Mouse (Mus musculus): Measurements from ENCODE around the gene Smox.
A peak's percentile ranks its signal among the peaks of the same experiment; 100 is the strongest.

The Smox gene

DNA sequence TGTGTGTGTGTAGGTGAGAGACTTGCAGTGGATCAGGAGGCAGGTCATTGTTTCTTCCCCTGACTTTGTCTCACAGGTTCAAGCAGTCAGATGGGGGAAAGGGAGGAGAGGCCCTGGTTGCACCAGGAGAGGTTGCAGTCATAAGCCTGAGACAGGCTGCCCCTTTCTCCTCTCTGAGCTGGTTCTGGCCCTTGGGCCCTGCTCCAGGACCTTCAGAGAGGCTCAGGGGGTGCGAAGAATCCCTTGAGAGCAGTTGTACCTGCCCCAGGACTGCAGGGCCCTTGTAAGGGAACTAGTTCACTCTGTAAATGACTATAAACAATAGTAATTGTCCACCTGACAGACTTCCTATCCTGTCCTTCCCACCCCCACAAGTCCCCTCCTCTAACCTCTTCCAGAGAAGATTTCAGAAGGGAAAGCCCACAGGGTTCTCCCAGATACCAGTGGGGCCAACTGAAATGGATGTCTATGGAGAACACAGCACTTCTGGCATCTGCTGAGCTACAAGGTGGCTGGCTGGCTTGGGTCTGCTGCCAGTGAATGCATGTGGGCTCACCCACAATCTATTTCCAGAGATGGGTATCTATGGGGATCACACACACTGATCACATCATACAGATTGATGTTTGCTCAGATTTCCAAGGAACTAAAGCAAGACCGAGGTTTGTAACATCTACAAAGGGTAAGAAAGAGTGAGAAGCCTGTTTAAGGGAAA lies 69.1 kb downstream of the Smox start:
- DNase-seq = no peak

DNA sequence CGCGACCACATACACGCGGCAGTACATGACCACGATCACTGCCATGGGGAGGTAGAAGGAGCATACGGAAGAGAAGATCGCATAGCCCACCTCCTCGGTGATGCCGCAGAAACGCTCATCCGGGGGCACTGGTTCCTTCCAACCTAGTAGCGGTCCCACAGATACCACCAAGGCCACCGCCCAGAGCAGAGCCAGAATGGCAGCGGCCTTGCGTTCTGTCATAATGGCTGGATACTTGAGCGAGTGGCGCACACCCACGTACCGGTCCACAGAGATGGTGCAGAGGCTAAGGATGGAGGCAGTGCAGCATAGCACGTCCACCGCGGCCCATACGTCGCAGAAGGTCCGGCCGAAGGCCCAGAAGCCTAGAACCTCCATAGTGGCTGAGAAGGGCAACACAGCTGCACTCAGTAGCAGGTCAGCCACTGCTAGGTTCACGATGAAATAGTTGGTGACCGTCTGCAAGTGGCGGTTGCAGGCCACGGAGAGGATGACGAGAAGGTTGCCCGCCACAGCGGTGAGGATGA lies 70.1 kb downstream of the Smox start:
- DNase-seq = no peak

DNA sequence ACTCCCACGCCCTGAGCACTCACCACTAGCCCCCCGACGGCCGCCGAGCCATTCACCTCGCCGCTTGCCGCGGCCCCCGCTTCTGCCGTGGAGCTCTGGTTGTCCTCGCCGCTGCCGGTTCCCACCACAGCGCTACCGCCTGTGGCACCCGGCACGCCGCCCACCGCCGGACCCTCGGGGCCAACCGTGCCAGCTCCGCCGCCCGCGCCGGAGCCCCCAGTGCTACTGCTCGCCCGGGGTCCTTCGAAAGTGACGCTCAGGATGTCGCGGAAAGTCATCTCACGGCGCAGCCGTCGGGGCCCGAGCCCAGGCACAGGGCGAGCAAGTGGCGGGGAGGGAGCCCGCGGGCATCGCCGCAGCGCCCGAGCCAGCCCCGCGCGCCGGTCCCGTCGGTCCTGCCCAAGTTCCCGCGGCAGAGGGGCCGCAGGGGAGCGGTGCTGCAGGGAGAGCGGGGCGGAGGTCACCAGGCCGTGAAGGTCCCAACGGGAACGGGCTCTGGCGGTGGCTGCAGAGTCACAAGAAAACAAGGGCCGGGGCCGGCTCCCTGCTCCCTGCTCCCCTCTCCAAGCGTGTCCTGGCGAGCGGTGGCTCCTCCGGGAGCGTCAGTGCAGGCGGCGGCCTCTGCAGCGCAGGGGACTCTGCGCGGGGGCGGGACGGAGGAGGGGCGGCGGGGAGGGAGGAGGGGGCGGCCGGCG lies 70.7 kb downstream of the Smox start, which contains the start of gene Adra1d:
Gene Adra1d (minus strand): TSS at position 393 of the 695 bp plus-strand sequence.
- DNase-seq = no peak

GRCm38 (mm10) chr2:131562586-131563122 lies 71.4 kb downstream of the Smox start:
- DNase-seq = peak; percentile 70

Data from right cerebral cortex, postnatal 14 days (tissue).